Mouse (Mus musculus) neutrophil, adult 5-6 weeks (primary cell): Measurements from ENCODE around the gene Crebrf. TPM values are rescaled to one million over a fixed set of nuclear protein-coding genes. Genes with fewer than 3 reads are reported as not detected.

ENCODE experiments used
- ATAC-seq: fragments of 151-379, 151-347 bp; 2 replicates; pipeline ENCODE4 v1.8.0; 2017; ENCODE audit warnings: mild to moderate bottlenecking, moderate TSS enrichment; ENCODE audit not compliant: insufficient number of reproducible peaks, poor library complexity, low FRiP score, severe bottlenecking; ENCODE audit errors: extremely low read depth
- total RNA-seq: library from RNA; stranded (forward); fragments of 200-1000 nt; gene quantifications from 2 replicates; pipeline ENCODE4 v1.2.3, GENCODE M21; 2017

The Crebrf gene
- total RNA-seq: 181 and 193 TPM in 2 replicates

- peak; percentile 79 for ATAC-seq
Measured at GRCm38 (mm10) chr17:26715271-26715758, at the start of gene Crebrf. TSS of gene Crebrf (plus strand) at chr17:26715650.

GRCm38 (mm10) chr17:26671268-26671667 is 44.2 kb upstream of the Crebrf start:
- no peak for ATAC-seq

GRCm38 (mm10) chr17:26675845-26676244 is 39.6 kb upstream of the Crebrf start:
- ATAC-seq: no peak

GRCm38 (mm10) chr17:26676252-26676615 is 39.2 kb upstream of the Crebrf start:
- ATAC-seq: peak; percentile 90

- peak; percentile 24; the same call in 1 of the 2 replicates for ATAC-seq
Measured at GRCm38 (mm10) chr17:26676616-26677376, 38.7 kb upstream of the Crebrf start.

GRCm38 (mm10) chr17:26677711-26678637 is 37.5 kb upstream of the Crebrf start:
- ATAC-seq: no peak

GRCm38 (mm10) chr17:26681276-26681675 is 34.2 kb upstream of the Crebrf start:
- no peak for ATAC-seq

DNA sequence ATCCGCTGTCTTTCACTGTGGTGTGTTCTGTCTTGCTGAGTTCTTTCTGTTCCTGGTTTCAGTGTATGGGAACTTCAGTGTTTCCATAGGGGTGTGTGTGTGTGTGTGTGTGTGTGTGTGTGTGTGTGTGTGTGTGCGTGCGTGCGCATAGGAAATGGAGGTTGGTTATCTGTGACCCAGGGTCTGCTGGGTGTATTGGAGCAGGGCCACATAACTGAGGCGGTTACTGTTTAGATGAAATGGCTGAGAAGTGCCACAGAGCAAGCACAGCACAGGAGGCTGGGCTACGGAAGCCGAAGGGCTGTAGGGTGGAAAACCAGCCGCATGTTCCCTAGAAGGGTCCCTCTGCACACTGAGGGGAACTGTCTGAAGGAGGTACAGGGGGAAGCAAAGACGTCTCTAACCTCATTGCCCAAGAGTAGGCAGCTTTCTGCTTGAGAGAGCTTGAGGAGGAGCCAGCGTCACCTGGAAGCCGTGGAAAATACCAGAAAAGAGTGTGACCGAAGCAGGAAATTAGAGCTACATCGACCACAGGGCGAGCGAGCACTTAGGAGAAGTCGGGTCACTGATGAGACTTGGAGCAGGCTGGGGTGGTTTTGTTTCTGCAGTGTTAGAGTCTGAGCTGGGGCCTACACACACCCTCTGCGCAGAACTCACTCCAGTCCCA is 29.0 kb upstream of the Crebrf start:
- ATAC-seq: no peak

- no peak for ATAC-seq
Measured at GRCm38 (mm10) chr17:26688795-26689735, 26.4 kb upstream of the Crebrf start.

- ATAC-seq: no peak
Measured at GRCm38 (mm10) chr17:26689810-26690209, 25.6 kb upstream of the Crebrf start.

DNA sequence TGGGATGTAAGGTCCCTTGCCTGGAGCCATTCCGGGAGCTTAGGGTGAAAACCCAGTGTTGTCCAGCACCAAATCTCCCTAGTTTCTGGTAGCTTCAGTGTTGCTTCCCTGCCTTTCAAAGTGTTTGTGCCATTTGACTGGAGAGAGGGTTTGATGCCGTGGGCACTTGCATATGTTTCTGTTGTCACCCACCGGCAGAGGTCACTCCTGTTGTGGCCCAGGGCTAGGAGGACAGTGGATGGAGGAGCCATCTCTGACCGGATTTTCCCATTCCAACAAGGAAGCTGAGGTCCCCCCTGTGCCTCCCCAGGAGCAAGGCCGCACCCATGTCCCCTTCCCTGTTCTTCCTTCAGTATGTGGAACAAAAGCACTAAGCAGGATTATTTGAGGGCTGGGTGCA is 25.2 kb upstream of the Crebrf start:
- no peak for ATAC-seq

DNA sequence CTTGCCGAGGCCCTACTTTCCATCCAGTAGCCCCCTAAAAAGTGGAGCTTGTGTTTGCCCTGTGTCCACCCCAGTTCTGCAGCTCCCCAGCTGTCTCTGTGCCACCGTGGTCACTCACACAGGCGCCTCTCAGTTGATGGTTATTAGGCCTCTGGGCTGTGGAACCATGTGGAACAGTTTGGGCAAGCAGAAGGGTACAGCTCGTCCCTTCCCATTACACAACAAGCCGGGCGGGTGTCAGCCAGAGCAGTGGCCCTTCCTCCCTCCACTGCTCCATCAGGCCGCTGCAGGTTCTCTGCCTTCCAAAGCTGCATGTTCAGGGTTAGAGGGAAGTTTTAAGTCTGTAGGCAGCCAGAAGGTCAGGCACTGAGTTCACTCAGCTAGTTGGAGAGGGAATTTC is 24.3 kb upstream of the Crebrf start:
- ATAC-seq: no peak

GRCm38 (mm10) chr17:26693424-26693823 is 22.0 kb upstream of the Crebrf start:
- no peak for ATAC-seq

DNA sequence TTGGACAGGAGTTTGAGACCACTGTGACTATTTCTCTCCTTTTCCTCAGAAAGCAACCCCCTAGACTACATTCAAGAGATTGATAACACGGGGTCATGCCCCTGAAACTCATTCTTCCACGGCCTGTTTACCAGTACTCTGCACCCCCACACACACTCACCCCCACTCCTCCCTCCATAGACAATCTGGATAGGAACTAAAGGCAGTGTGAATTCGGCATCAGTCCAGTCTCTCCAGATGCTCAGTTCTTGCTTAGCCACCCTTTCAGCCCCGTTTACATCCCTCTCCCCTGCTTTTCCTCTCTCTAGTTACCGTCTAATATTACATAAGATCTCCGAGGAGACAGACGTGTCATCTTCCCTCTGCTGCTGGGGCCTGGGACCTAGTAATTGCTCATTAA is 21.3 kb upstream of the Crebrf start:
- no peak for ATAC-seq

DNA sequence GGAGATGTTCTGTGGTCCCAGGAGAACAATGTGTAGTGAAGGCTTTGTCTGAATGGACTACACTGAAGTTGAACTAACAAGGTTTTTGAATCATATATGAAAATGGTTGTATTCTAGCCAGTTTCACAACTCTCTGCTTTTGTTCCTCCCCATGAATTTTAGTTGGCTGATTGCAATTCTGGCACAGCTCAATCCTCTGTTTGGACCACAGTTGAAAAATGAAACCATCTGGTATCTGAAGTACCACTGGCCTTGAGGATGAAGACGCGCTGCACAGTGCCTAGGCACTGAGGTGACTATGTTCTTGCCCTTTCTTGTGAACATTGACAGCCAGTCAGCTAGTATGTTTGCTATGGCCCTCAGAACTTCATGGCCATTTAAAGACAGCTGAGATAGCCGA is 20.3 kb upstream of the Crebrf start:
- no peak for ATAC-seq

- ATAC-seq: no peak
Measured at GRCm38 (mm10) chr17:26698846-26699245, 16.6 kb upstream of the Crebrf start.

DNA sequence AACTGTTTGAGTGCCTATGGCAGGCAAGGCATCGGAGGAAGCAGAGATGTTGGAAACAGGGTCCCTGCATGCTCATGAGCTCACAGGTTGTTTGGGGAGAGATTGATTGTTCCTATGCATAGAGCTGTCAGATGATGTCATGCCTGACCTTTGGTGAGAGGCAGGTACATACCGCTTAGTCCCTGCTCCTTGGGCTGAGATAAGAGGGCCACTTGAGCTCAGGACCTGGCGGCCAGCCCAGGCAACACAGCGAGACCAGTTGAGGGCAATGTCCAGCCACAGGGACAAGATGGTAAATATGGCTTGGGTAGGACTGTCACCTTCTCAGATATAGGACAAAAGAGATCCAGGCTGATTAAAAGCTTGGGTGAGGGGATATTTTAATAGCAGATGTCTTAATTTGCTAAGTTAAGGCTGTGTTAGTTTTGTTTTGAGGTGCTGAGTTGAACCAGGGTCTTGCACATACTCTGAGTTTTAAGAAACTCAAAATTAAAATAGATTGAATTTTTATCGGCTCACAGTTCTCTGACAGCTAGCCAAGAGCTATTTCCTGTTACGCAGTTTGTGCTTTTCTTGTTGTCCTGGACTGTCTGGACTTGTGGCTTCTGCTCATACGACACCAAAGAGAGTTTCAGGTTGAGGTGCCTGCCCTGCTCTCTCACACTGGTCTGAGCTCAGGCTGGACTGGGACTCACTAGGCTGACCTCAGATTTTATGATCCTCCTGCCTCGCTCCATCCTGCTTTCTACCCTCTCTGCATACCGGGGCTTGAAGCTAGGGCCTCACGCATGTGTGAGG is 15.4 kb upstream of the Crebrf start:
- no peak for ATAC-seq

- no peak for ATAC-seq
Measured at GRCm38 (mm10) chr17:26701565-26701964, 13.9 kb upstream of the Crebrf start.
